Mouse (Mus musculus) mammary gland, adult 2 months (tissue): Measurements from ENCODE around the gene Phox2b. TPM values are rescaled to one million over a fixed set of nuclear protein-coding genes. Genes with fewer than 3 reads are reported as not detected.

Experiments
- polyA plus RNA-seq: library from polyadenylated mRNA; depleted of rRNA; stranded (reverse); fragments of >200 nt; gene quantifications from 2 replicates; pipeline ENCODE4 v1.2.3, GENCODE M21; 2012; ENCODE audit warnings: low replicate concordance; rRNA removed

The Phox2b gene
- polyA plus RNA-seq = not detected in 2 replicates

DNA sequence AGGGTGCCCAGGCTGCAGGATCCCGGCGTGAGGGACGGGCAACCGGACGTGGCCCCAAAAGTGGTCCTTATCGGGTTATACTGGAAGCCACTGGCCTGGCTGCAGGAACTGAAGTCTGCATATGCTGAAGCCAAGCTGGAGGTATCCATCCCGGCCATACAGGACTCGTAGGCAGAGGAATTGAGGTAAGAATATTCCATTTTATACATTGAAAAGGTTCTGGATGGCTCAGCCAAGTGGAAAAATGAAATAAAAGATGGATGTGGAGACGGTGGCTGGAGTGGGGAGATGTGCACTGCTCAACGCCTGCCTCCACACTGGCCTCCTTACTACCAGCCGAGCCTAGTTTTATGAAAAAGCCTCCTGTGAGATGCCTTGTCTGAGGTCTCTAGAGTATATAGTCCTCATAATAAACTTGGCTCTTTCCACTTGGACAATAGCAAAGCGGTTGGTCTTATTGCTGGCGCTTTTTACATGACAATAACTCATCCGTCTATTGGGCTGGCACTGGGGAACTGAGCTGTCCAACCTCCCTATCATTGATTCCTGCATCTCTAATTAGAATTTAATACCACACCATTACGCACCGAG, at the start of gene Phox2b:
Gene Phox2b (minus strand): TSS at position 569 of the 591 bp plus-strand sequence.

Other genes with a start within 250 kb of the Phox2b start
- gene Tmem33, start 161.3 kb upstream of the Phox2b start, polyA plus RNA-seq = 123 and 157 TPM in 2 replicates
- gene Slc30a9, start 207.7 kb upstream of the Phox2b start, polyA plus RNA-seq = 19.5 and 31.8 TPM in 2 replicates